Mouse (Mus musculus) embryo, embryonic 9.5 days (tissue): ENCODE data around the gene Pglyrp1.
A peak's percentile ranks its signal among the peaks of the same experiment; 100 is the strongest.
"Not testable (repeated sequence)": the region's sequence is repeated elsewhere in the genome, so short reads cannot be mapped to it uniquely, and the experiment has no call there.

Experiments
- DNase-seq: peaks from one replicate; pipeline ENCODE4 v3.0.0-alpha.2; 2017; ENCODE audit errors: extremely low spot score

Gene Pglyrp1

DNA sequence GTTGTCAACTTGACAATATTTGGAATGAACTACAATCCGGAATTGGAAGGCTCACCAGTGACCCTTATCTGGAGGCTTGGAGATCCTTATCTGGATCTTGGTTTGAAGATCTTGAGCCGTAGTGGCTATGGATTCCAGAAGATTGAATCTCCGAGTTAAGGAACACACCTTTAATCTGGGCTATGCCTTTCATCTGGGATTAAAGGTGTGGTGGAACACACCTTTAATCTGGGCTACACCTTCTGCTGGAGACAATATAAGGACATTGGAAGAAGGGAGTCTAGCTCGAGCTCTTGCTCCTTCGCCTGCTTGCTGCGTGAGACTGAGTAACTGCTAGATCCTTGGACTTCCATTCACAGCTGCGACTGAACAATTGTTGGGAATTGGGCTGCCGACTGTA is at the start of gene Pglyrp1:
Gene Pglyrp1, plus strand, starts transcription at position 301 of the 400 bp plus-strand sequence.
- DNase-seq, result not testable (repeated sequence)

DNA sequence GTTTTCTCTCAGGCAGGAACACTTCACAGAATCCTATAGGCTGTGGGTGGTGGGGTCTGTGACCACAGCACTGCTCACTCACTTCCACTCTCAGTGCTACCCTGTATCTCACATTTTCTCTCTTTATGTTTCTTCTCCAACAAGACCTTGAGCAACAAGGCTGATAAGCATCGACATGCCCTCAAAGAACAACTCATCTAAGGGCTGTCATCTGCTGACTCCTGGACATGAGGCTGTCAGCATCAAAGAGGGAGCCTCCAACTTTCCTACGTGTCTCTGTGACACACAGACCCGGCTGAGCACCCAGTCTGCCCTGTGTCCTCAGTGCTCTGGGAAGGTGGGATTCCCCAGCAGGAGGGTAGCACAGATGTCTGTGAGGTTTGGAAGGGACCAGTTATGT is 49.6 kb upstream of the Pglyrp1 start, which contains the start of gene Psg17:
Gene Psg17, minus strand, starts transcription at position 101 of the 400 bp plus-strand sequence.
- no peak for DNase-seq

DNA sequence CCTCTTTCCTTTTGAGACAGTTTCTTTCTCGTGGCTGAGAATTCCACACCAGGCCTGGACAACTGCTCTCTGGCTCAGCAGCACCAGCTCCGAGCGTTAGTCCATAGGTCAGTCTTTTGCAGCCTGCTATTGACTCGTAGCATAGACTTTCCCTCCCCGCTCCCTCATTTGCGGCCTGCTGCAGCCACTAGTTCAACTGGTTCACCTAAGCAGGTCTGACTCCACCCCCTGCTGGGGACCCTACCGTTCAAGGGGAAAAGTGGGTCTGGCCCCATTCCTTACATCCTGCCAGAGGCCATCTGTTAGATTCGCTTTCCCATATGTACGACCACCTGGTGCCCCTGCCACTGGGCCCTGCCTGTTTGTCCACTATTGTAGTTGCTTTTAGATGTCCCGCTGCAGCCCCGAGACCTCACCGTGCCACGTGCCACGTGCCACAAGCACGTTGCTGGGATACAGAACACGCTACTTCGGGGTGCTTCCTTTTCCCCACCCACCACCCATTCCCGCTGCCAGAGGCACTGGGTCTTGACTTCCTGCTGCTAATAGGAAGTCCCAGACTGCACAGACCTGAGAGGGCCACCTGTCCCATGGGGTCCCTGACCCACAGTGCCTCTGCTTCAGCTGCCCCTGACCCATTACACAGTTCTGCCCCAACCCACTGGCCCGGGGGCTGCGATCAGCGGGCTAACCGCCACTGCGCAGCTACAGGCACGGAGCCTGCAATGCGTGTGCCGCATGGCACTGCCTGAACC is 43.2 kb upstream of the Pglyrp1 start:
- peak; percentile 5 for DNase-seq

DNA sequence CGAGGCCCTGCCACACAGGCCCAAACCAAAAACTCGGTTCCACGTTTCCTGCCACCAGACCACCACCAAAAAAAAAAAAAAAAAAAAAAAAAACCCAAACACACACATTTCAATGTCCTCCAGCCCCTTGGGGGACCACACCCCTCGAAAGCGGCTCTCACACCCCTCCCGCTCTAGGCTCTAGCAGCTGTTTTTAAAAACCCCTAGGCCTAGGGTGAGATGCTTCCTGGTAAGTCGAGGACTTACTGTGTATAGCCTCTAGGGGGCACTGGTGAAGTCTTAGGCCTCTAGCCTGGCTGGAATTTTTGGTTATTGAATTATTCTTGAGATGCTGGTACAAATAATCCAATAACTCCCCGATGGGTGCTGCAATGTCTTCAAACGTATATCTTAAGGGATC is 42.5 kb upstream of the Pglyrp1 start:
- peak; percentile 17 for DNase-seq

DNA sequence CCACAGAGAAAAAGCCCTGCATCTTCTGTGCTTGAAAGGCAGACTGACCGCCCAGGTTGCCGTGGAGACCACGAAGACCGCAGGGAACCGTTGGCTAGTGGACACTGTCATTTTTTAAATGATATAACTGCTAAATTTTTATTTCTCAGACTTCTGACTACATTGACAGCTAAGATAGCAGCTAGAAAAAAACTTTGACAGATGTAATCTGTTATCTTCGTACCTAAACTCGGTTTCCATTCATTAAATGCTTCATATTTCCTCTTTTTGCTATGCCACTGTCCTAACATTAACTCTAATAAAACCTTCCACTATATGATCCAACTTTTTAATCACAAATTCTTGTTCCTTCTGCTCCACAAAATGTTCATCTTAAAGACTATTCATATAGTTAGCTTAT is 41.6 kb upstream of the Pglyrp1 start:
- DNase-seq, result no peak

DNA sequence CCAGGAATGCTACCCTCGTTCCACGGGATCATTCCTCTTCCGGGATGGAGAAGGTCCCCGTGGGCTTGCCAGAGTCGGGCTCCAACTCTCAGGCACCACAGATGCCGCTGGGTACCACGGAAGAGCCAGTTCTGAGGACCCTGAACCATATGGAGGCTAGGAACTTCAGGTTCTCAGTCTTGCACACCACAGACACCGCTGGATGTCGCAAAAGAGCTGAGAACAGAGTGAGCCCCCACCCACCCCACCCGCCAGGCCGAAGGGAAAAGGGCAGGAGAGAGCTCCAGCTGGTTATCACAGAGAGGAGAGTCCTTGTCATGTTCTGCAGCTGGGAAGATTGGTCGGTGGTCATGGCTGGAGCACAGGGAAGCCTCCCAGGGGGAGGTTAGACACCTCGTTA is 38.8 kb upstream of the Pglyrp1 start:
- no peak for DNase-seq

DNA sequence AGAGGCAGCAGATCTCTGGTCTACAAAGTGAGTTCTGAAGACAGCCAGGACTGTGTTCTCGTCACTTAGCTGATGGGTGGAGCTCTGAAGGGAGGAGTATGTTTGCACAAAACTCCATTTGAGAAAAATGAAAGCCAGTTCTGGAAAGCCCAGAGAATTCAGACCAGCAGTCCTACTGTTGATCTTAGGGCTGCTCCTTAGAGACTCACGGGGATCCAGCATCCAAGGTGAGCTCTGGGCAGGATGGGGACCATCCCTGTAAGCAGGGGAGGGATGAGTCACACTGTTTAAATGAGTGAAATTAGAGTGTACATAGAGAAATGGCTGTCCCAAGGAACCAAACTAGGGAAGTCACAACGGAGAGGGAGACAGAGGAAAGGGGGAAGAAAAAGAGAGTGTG is 31.3 kb upstream of the Pglyrp1 start, which contains the start of gene Mill2:
Gene Mill2, plus strand, starts transcription at position 102 of the 400 bp plus-strand sequence.
- DNase-seq, result no peak

DNA sequence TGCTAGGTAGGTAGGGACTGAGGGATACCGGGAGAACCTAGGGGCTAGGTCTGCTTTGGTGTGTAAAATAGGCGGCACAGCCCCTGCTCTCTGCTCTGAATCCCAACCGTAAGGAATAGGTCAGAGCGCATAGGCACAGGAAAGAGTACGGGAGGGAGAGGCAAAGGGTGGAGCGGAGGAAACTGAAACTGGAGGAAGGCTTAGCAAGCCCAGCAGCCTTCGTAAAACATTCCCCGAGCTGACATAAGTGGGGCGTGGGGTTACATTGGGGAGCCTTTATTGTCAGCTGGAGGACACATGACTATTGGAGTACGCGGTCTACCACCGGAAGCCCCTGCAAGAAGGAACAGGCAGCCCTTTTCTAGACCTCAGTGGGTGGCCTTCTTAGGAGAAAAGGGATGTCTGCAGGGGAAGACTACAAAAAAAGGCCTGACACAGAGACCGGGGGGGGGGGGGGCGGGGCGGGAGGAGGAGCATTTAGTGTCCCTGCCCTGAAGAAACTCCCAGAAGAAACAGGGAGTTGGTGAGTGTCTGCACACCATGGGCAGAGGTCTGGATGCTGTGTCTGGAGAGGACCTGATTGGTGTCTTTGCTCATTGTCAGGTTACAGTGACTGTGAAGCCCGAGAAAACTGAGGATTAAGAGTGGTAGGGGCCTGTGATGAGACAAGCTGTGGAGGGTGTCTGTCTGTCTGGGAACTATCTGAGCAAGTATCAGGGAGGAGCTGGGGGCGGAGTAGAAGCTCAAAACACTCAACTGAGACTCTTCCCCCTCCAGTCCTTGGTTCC is 30.6 kb upstream of the Pglyrp1 start:
- DNase-seq, result peak; percentile 60

DNA sequence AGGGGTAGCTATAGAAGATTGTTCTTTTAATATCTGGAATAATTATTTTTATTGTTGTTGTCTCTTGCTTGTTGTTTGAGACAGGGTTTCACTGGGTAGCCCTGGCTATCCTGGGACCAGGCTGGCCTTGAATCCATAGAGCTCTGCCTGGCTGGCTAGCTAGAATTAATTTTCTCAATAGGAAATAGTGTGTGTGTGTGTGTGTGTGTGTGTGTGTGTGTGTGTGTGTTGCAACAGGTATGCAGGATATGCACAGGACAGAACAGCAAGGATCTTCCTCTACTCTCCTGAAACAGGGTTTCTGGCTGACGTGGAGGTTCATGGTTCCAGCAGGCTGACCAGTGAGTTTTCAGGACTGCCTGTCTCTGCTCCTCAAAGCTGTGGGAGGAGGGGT is 30.0 kb upstream of the Pglyrp1 start:
- no peak for DNase-seq

DNA sequence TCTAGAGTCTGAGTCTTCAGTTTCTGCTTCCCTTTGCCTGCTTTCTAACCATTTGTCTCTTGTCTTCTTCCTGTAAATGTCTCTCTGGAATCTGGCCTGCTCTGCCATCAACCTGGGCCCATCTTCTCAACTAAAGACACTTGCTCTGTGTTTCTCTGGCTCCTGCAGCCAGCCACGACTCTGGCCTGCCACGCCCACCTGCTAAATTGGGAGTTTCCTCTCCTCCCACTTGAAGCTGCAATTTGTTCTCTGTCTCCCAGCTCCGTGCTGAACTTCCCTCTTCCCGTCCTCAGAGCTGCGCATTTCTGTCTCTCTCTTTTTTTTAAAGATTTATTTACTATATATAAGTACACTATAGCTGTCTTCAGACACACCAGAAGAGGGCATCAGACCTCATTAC is 26.3 kb upstream of the Pglyrp1 start:
- DNase-seq, result no peak

DNA sequence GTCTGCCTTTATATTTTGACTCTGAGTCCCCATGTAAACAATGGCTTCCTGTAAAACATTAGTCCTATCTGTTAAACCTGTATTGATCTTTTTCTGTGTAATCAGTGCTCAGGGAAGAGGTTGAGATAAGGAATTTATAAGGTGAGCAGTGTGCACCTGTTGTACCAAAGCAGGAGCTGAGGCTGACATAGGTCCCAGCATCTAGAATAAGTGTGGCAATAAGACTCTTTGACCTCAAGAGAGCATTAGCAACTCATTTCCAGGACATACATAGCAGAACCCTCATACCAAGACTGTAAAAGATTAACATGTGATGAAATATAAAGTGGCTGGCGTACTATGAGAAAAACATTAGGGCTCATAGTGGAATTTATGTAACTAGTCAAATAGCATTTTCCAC is 22.7 kb upstream of the Pglyrp1 start:
- no peak for DNase-seq

DNA sequence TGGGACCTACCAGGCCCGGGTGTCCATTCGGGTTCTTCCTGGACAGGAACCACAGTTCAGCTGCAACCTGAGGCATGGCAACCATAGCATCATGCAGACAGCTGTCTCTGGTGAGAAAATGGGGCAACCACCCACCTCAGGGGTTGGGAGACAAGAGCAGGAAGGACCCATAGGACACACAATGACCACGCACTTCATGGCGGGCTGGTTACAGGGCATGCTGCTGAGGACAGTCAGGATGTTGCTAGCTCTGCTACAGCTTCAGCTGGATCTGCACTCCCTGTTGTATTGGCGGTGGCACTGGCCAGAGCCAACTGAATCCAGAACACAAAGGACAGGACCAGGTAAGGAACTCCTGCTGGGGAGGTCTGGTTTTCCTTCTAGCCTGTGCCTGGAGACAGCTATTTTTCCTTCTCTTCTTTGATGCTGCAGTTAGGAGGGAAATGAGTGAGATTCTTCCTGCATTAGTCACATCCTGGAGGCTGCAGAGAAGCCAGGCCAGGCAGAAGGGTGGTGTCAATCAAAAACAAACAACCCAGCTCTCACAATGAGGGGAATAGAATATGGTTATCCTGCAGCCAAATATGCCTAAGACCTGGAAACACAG is 12.7 kb upstream of the Pglyrp1 start:
- DNase-seq, result no peak

DNA sequence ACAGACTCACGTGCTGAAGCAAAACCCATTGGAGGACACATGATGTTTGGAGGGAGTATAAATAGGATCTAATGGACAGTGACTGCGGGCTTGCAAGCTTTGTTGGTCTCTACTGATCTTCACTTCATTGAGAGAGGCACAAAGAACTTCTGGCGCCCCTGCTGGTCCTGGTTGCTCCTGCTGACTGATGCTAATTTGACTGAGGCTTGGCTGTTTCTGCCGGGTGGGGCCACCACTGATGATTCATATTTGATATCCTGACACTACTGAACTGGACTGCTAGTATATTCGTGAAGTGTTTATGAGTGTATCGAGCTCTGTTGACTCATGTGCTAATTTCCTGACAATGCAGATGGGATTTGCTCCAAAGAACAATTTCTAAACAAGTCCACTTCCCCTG is 8.3 kb upstream of the Pglyrp1 start:
- no peak for DNase-seq

DNA sequence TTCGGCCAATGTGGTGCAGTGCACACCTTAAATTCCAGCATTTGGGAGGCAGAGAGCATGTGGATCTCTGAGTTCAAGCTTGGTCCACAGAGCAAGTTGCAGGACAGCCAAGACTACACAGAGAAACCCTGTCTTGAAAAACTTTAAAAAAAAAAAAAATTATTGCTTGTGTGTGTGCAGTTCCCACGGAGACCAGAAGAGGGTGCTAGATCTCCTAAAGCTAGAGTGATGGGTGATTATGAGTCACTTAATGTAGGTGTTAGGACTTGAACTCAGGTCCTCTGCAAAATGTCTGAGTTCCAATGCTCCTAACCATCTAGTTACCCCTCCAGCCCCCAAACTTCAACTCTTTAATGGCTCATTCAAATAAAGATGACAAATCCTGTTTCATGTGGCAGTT is 2.6 kb upstream of the Pglyrp1 start:
- DNase-seq, result no peak

DNA sequence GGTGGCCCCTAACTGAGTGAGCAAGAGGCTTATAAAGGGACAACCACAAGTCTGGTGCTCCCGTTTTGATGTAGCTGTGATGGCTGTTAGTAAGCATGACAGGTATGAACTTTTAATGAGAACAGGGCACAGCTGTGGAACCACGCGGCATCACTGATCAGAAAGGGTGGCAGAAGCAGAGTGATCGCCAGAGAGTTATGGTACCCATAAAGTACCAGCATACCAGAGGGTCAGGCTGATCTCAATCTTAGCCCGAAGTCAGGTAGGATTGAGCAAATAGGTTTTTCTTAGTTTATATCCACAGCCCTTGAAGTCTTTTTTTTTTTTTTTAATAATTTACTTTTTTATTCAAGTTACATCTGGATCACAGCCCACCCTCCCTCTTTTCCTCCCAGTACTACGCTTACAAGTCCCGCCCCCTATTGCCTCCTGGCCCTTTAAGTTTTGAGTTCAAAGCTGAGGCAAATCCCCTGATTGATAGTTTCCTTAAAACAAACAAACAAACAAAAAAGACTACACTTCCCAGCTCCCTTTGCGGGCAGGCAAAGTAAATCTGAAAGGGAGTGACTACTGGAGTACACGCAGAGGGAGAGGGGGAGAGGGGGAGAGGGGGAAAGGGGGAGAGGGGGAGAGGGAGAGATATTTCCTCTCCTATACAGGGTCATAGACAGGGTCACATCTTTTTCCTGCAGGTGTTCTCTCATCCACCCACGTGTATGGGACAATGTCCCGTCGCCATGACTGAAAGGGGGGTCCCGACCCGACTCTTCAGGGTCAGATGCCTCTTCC is 1.1 kb downstream of the Pglyrp1 start:
- peak; percentile 24 for DNase-seq

DNA sequence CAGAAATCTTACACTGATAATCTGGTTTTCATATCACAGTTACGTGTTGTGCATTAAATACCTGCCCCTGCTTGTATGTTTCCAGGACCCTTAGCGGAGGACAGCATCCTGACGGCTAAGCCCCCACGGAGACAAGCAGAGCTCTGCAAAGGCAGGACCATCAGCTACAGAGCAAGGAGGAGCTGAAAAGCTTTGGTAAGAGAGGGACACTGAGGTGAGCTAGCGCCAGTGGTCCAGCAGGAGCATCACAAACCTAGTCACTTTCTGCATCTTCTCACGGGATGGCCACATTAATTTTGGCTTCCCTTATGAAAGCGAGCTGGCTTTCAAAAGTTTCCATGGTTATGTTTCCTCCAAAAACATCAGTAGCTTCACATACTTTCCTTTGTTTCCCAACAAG is 1.7 kb downstream of the Pglyrp1 start:
- peak; percentile 31 for DNase-seq

DNA sequence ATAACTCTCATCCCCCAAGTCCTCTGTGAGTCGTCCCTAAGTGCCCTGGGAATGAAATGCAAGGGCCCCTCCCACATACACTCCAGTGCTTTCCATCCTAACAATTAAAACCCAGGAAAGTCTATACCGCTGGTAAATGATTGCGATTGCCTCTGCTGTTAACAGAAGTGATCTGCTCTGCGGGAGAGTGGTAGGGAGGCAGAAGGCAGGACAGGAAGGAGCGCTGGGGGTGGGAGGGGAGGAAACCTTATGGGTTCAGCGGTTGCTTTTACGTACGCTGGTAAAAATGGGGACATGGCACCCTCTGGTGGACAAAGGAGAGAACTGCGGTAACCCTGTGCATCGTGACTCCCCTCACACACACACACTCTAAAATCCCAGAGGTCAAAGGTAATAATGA is 2.1 kb downstream of the Pglyrp1 start:
- DNase-seq, result peak; percentile 88

DNA sequence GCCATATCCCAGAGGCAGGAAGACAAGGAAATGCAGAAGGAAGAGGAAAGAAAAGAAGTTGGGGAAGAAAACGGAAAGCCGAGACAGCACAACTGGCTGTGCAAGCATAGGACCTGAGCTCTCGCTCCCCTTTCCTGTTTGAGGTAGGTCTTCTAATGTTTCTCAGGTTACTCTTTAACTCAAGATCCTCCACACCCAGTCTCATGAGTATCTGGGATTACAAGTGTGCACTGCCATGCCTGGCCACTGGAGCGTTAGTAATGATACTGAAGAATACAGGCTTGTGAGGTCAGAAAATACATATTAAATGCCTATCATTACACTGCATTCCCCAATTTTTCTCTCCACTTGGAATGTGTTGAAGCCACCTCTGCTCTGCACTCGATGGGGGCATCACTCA is 4.2 kb downstream of the Pglyrp1 start:
- no peak for DNase-seq

DNA sequence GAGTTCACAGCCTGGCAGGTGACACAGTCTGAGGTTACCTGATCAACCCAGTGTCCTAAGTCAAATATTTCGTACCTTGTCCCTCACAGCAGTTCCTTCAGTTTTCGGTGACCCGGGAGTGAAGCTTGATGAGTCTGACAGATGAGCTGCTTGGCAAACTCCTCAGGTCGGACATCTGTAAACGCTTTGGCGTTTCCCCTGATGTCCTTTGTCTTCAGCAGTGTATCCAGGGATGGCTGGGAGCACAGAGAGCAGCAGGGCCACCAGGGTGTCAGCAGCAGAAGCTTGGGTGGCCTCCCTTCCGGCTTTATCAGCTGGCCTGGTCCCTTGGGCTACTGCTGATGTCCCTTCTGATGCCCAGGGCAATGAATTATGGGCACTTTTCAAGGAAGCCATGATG is 7.6 kb downstream of the Pglyrp1 start:
- no peak for DNase-seq

DNA sequence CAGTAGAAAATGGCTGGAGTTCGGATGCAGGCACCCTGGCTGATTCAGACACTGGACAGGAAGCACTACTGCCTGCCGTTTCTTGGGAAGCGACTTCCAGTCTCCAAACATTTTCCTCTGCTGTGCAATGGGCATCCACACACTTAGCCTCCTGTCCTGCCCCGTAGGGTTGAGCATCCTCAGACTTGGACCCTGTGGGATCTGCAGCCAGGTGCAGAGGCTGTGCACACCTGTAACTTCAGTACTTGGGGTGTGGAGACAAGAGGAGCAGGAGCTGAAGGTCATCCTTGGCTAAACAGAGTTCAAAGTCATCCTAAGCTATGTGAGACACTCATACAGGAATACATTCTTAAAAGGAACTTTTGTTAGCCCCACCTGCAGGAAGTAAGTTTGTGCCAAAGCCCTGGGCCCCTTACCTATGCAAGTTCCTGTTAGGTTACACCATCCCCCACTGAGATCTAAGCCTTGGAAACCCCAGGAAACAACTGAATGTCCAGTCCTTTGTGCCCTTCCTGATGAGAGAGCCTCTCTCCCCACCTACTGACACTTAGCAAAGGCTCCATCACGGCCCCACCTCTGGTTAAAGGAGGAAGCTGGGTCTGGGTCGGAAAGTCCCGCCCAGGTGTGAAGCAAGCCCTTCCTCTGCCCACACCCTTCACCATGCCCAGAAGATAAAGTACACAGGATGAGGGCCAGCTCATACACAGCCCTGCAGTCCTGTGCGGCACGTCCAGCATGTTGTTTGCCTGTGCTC is 13.0 kb downstream of the Pglyrp1 start:
- DNase-seq, result no peak

DNA sequence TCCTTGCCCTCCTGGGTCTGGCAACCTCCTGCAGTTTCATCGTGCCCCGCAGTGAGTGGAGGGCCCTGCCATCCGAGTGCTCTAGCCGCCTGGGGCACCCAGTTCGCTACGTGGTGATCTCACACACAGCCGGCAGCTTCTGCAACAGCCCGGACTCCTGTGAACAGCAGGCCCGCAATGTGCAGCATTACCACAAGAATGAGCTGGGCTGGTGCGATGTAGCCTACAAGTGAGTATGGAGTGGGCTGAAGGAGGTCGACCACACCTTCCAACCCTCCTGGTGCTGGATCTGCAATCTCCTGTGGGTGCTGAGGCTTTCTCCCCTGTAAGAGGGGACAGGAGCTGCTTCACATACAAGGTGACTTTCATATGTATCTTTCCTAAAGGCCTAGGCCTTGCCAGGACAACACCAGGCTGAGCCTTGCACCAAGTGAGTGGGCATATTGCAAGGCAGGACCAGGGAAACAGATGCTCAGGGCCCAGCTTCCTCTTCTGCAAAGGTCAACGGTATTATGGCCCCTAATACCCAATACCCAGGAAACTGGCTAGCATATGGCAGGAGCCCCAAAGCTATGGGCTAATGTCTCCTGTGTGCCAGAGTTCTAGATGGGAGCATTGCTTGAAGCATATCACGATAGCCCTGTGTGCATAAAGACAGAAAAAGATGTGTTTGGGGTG is 13.8 kb downstream of the Pglyrp1 start:
- DNase-seq, result no peak
